Mouse (Mus musculus): Measurements from ENCODE around the gene Zdhhc5. TPM values are rescaled to one million over a fixed set of nuclear protein-coding genes. Genes with fewer than 3 reads are reported as not detected.

Zdhhc5 gene
- polyA plus RNA-seq, 1 experiment from 2014 or later: 32.5 TPM

DNA sequence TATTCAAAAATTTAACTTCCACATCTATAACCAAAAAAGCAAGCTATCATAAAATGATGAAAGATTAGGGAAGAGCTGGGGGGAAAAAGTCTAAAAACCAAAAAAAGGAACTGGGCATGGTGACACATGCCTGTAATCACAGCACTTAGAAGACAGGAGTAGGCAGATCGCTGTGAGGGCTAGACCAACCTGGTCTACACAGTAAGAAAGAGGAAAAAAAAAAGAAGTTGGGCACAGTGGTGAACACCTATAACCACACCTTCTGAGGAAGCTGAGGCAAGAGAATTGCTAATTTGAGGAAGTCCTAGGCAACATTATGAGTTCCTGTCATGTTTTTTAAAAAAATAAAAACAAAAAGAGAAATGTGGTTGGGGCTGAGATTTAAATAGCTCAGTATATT, 59.1 kb downstream of the Zdhhc5 start:
- no peak overlapping the region for H3K4me3 ChIP-seq
- H3K27me3 ChIP-seq: no peaks in the 10 kb centered on the region
- H3K9ac ChIP-seq: no peak overlapping the region
- WGBS: 46% methylated on average over 1 of the region's 1 CpGs
- H3K4me1 ChIP-seq: no peaks in the 10 kb centered on the region
- no peaks in the 10 kb centered on the region for H3K9me3 ChIP-seq
- H3K27ac ChIP-seq: no peak overlapping the region
- no peak for ATAC-seq (ENCODE audit: insufficient number of reproducible peaks, low FRiP score, low TSS enrichment, low read depth)
- no peaks in the 10 kb centered on the region for H3K36me3 ChIP-seq
- no peak overlapping the region for H3K4me2 ChIP-seq

GRCm38 (mm10) chr2:84653354-84653753, 61.6 kb downstream of the Zdhhc5 start:
- Histone ChIP-seq H3K27ac (no peak overlapping the region), H3K4me3 (no peak overlapping the region), H3K4me1 (peaks cover 2% of the 10 kb centered on the region; the same call in 1 of the 2 replicates), H3K9ac (no peak overlapping the region), H3K9me3 (no peaks in the 10 kb centered on the region), H3K36me3 (no peaks in the 10 kb centered on the region), H3K4me2 (no peak overlapping the region), H3K27me3 (no peaks in the 10 kb centered on the region)
- no peak for ATAC-seq (ENCODE audit: insufficient number of reproducible peaks, low FRiP score, low TSS enrichment, low read depth)

- Histone ChIP-seq H3K4me1 (peaks cover 11% of the 10 kb centered on the region; the same call in 1 of the 2 replicates), H3K9ac (peak within 1 kb of the TSS; percentile 67), H3K36me3 (no peaks in the 10 kb centered on the region), H3K9me3 (no peaks in the 10 kb centered on the region), H3K27ac (peak within 1 kb of the TSS; percentile 98), H3K4me2 (peak within 1 kb of the TSS; percentile 57), H3K4me3 (peak within 1 kb of the TSS; percentile 63), H3K27me3 (no peaks in the 10 kb centered on the region)
- peak; percentile 97 for ATAC-seq (ENCODE audit: insufficient number of reproducible peaks, low FRiP score, low TSS enrichment, low read depth)
- under 1% methylated on average over 15 of the region's 15 CpGs for WGBS
These were observed 64.3 kb downstream of the Zdhhc5 start, which contains the start of gene Ctnnd1 for GRCm38 (mm10) chr2:84650464-84651195. Ctnnd1 (minus strand) TSS chr2:84650765.

GRCm38 (mm10) chr2:84649674-84650073, 65.3 kb downstream of the Zdhhc5 start:
- H3K36me3 ChIP-seq: no peaks in the 10 kb centered on the region
- H3K4me1 ChIP-seq: peaks cover 11% of the 10 kb centered on the region; the same call in 1 of the 2 replicates

DNA sequence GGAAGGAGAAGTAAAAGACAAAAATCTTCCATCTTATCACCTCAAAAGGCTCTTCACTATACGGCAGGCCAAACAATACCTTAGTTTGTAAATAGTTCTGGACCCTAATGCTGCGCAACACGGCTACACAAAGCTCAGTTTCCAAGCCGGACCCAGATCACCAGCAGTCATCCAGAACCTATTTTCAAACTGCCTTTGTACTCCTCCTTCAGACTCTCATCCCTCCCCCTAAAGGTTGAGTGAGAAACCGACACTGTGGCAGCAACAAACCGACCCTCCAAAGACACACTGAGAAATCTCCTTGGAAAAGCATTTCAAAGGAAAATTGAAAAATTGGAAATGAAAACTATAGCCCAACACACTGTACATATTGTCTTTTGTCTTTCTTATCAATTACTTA, 66.6 kb downstream of the Zdhhc5 start:
- no peak overlapping the region for H3K9ac ChIP-seq
- H3K4me2 ChIP-seq: peak overlapping the region; percentile 57
- H3K4me1 ChIP-seq: peaks cover 14% of the 10 kb centered on the region; the same call in 1 of the 2 replicates
- WGBS: 37% methylated on average over 6 of the region's 6 CpGs
- peak overlapping the region; percentile 63 for H3K4me3 ChIP-seq
- no peaks in the 10 kb centered on the region for H3K36me3 ChIP-seq
- no peaks in the 10 kb centered on the region for H3K27me3 ChIP-seq
- no peak overlapping the region for H3K27ac ChIP-seq
- no peak for ATAC-seq (ENCODE audit: insufficient number of reproducible peaks, low FRiP score, low TSS enrichment, low read depth)
- H3K9me3 ChIP-seq: no peaks in the 10 kb centered on the region

More at GRCm38 (mm10) chr2:84649674-84650073, 65.3 kb downstream of the Zdhhc5 start:
- Histone ChIP-seq H3K9me3 (no peaks in the 10 kb centered on the region), H3K9ac (peak overlapping the region; percentile 67), H3K27ac (peak overlapping the region; percentile 98), H3K4me3 (peak overlapping the region; percentile 63), H3K4me2 (peak overlapping the region; percentile 57), H3K27me3 (no peaks in the 10 kb centered on the region)
- ATAC-seq (ENCODE audit: insufficient number of reproducible peaks, low FRiP score, low TSS enrichment, low read depth): no peak
- WGBS: under 1% methylated on average over 10 of the region's 10 CpGs

DNA sequence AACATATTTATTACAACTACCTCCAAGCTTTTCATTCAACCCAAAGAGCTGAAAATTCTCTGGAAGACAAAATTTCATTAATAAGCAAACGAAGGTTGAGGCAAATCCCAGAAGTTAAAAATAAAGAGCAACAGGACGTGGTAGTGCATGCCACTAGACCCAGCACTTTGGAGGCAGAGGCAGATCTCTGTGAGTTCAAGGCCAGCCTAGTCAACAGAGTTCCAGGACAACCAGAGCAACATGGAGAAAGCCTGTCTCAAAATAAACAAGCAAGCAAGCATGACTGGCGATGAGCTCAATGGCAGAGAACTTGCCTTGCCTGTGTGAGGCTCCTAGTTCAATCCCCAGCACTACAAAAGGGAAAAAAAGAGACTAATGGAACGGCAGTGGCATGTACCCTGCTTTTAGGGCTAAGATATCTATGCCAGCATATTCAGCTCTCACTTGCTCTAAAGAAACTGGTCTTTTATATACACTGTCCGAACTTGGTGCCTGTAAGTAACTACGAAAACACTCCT, 67.9 kb downstream of the Zdhhc5 start:
- no peaks in the 10 kb centered on the region for H3K9me3 ChIP-seq
- H3K4me2 ChIP-seq: no peak overlapping the region
- H3K4me3 ChIP-seq: no peak overlapping the region
- no peak overlapping the region for H3K27ac ChIP-seq
- WGBS: 88% methylated on average over 6 of the region's 6 CpGs
- H3K9ac ChIP-seq: no peak overlapping the region
- H3K4me1 ChIP-seq: peaks cover 14% of the 10 kb centered on the region; the same call in 1 of the 2 replicates
- no peaks in the 10 kb centered on the region for H3K27me3 ChIP-seq
- no peak for ATAC-seq (ENCODE audit: insufficient number of reproducible peaks, low FRiP score, low TSS enrichment, low read depth)
- H3K36me3 ChIP-seq: no peaks in the 10 kb centered on the region; the same call in 1 of the 2 replicates

GRCm38 (mm10) chr2:84646138-84646537, 68.8 kb downstream of the Zdhhc5 start:
- 75% methylated on average over 1 of the region's 1 CpGs for WGBS
- peaks cover 18% of the 10 kb centered on the region; the same call in 1 of the 2 replicates for H3K4me1 ChIP-seq

DNA sequence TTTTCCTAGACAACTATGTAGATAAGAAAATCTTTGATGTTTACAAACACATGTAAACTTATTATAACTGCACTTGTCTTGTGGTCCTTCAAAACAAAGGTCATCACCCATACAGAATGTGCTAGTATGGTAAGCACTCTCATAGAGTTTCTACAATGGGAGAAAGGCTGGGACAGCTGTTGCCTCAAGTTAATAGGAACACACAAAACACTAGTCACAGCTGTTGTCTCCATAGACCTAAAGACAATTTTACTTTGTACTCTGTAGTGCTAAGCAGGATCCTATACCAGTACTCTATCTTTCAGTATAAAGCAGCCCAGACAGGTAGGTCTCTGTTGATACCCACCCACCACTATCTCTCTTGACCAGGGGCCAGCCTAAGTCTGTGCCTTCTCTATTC, 74.1 kb downstream of the Zdhhc5 start:
- no peak for ATAC-seq (ENCODE audit: insufficient number of reproducible peaks, low FRiP score, low TSS enrichment, low read depth)
- Histone ChIP-seq H3K27me3 (no peaks in the 10 kb centered on the region), H3K9me3 (no peaks in the 10 kb centered on the region), H3K27ac (no peak overlapping the region), H3K4me2 (no peak overlapping the region), H3K4me3 (no peak overlapping the region), H3K4me1 (peaks cover 38% of the 10 kb centered on the region), H3K36me3 (peaks cover 3% of the 10 kb centered on the region; the same call in 1 of the 2 replicates), H3K9ac (no peak overlapping the region)

More at GRCm38 (mm10) chr2:84646138-84646537, 68.8 kb downstream of the Zdhhc5 start:
- no peak overlapping the region for H3K9ac ChIP-seq
- ATAC-seq (ENCODE audit: insufficient number of reproducible peaks, low FRiP score, low TSS enrichment, low read depth): no peak
- H3K4me3 ChIP-seq: no peak overlapping the region
- no peak overlapping the region for H3K4me2 ChIP-seq
- no peaks in the 10 kb centered on the region for H3K9me3 ChIP-seq
- peaks cover 3% of the 10 kb centered on the region; the same call in 1 of the 2 replicates for H3K36me3 ChIP-seq
- H3K27me3 ChIP-seq: no peaks in the 10 kb centered on the region
- H3K27ac ChIP-seq: no peak overlapping the region

DNA sequence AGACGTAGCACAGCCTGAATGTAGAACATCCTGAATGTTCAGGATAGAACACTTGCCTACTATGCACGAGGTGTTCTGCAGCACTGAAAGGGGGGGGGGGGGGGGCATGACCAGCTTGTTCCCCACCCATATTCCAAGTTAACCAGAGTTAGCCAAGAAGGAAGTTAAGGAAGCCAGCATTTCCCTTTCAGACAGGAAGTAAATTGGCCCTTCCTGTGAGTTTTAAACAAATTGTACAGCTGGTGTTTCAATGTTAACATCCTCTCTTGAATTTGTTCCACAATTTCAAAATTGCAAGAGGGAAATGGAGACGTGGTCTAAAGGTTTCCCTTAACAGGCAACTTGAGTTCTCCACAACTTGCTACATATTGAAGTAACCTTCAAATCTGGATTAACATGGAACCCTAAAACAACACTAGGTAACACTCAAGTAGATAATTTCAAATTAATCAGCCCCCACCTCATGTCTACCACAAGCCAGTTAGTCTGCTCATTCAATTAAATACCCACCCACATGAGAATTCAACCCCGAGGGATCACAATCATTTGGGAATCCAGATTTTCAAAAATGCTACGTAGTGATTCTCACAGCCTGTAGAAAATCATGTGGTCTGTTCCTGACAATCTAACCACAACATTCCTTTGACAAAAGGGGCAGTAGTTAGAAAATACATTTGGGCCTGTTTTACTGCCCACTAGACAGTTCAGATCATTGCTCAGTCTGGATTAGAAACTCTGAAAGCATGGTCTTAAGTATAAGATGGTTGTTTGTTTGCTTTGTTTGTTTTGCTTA, 76.4 kb downstream of the Zdhhc5 start:
- no peak for ATAC-seq (ENCODE audit: insufficient number of reproducible peaks, low FRiP score, low TSS enrichment, low read depth)
- no peak overlapping the region for H3K4me2 ChIP-seq
- no peak overlapping the region for H3K4me3 ChIP-seq

More for the DNA sequence above, 76.4 kb downstream of the Zdhhc5 start:
- H3K9ac ChIP-seq: no peak overlapping the region
- no peaks in the 10 kb centered on the region for H3K27me3 ChIP-seq
- H3K27ac ChIP-seq: peak overlapping the region; percentile 44
- peaks cover 3% of the 10 kb centered on the region; the same call in 1 of the 2 replicates for H3K36me3 ChIP-seq
- H3K4me1 ChIP-seq: peaks cover 57% of the 10 kb centered on the region
- H3K9me3 ChIP-seq: no peaks in the 10 kb centered on the region
- 51% methylated on average over 5 of the region's 5 CpGs for WGBS
